Mouse (Mus musculus) left cerebral cortex, adult 18-20 months (tissue): Measurements from ENCODE around the gene Gm11168. TPM values are rescaled to one million over a fixed set of nuclear protein-coding genes. Genes with fewer than 3 reads are reported as not detected.
"Not testable (repeated sequence)": the region's sequence is repeated elsewhere in the genome, so short reads cannot be mapped to it uniquely, and the experiment has no call there.

Experiments used
- DNase-seq, 2 experiments: peaks; one replicate each; pipeline ENCODE4 v3.0.0; 2021 to 2022; ENCODE audit warnings: low spot score in 2 of 2, mixed read lengths in 1 of 2
- microRNA-seq, 2 experiments: library from miRNA; unstranded; fragments of <30 nt; microRNA quantifications; one replicate each; pipeline ENCODE4 v1.2.0; 2021
- total RNA-seq, 2 experiments: library from RNA; stranded (reverse); gene quantifications; 2 replicates each; pipeline ENCODE4 v1.2.3; 2021

Gm11168 gene
- total RNA-seq, 2 experiments from 2014 or later, result not detected

DNA sequence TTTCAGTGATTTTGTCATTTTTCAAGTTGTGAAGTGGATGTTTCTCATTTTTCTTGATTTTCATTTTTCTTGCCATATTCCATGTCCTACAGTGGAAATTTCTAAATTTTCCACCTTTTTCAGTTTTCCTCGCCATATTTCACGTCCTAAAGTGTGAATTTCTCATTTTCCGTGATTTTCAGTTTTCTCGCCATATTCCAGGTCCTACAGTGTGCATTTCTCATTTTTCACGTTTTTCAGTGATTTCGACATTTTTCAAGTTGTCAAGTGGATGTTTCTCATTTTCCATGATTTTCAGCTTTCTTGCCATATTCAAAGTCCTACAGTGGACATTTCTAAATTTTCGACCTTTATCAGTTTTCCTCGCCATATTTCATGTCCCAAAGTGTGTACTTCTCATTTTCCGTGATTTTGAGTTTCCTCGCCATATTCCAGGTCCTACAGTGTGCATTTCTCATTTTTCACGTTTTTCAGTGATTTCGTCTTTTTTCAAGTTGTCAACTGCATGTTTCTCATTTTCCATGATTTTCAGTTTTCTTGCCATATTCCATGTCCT, 21.8 kb downstream of the Gm11168 start, which contains the start of gene Gm10717:
TSS of gene Gm10717 (plus strand) at position 506 of the 556 bp plus-strand sequence.
- DNase-seq, result peak; percentile 31 to 45

DNA sequence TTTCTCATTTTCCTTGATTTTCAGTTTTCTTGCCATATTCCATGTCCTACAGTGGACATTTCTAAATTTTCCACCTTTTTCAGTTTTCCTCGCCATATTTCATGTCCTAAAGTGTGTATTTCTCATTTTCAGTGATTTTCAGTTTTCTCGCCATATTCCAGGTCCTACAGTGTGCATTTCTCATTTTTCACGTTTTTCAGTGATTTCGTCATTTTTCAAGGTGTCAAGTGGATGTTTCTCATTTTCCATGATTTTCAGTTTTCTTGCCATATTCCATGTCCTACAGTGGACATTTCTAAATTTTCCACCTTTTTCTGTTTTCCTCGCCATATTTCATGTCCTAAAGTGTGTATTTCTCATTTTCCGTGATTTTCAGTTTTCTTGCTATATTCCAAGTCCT, 22.5 kb downstream of the Gm11168 start:
- peak; percentile 63 to 75 for DNase-seq

DNA sequence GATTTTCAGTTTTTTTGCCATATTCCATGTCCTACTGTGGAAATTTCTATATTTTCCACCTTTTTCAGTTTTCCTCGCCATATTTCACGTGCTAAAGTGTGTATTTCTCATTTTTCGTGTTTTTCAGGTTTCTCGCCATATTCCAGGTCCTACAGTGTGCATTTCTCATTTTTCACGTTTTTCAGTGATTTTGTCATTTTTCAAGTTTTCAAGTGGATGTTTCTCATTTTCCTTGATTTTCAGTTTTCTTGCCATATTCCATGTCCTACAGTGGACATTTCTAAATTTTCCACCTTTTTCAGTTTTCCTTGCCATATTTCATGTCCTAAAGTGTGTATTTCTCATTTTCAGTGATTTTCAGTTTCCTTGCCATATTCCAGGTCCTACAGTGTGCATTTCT, 23.0 kb downstream of the Gm11168 start:
- not testable (repeated sequence) for DNase-seq

DNA sequence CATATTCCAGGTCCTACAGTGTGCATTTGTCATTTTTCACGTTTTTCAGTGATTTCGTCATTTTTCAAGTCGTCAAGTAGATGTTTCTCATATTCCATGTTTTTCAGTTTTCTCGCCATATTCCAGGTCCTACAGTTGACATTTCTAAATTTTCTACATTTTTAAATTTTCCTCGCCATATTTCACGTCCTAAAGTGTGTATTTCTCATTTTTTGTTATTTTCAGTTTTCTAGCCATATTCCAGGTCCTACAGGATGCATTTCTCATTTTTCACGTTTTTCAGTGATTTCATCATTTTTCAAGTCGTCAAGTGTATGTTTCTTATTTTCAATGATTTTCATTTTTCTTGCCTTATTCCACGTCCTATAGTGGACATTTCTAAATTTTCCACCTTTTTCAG, 23.6 kb downstream of the Gm11168 start:
- DNase-seq, result not testable (repeated sequence)

DNA sequence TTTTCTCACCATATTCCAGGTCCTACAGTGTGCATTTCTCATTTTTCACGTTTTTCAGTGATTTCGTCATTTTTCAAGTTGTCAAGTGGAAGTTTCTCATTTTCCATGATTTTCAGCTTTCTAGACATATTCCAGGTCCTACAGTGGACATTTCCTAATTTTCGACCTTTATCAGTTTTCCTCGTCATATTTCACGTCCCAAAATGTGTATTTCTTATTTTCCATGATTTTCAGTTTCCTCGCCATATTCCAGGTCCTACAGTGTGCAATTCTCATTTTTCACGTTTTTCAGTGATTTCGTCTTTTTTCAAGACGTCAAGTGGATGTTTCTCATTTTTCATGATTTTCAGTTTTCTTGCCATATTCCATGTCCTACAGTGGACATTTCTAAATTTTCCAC, 24.1 kb downstream of the Gm11168 start:
- not testable (repeated sequence) for DNase-seq

DNA sequence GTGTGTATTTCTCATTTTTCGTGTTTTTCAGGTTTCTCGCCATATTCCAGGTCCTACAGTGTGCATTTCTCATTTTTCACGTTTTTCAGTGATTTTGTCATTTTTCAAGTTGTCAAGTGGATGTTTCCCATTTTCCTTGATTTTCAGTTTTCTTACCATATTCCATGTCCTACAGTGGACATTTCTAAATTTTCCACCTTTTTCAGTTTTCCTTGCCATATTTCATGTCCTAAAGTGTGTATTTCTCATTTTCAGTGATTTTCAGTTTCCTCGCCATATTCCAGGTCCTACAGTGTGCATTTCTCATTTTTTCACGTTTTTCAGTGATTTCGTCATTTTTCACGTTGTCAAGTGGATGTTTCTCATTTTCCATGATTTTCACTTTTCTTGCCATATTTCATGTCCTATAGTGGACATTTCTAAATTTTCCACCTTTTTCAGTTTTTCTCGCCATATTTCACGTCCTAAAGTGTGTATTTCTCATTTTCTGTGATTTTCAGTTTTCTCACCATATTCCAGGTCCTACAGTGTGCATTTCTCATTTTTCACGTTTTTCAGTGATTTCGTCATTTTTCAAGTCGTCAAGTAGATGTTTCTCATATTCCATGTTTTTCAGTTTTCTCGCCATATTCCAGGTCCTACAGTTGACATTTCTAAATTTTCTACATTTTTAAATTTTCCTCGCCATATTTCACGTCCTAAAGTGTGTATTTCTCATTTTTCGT, 26.3 kb downstream of the Gm11168 start:
- peak in 1 of 2 experiments; percentile 4 for DNase-seq

DNA sequence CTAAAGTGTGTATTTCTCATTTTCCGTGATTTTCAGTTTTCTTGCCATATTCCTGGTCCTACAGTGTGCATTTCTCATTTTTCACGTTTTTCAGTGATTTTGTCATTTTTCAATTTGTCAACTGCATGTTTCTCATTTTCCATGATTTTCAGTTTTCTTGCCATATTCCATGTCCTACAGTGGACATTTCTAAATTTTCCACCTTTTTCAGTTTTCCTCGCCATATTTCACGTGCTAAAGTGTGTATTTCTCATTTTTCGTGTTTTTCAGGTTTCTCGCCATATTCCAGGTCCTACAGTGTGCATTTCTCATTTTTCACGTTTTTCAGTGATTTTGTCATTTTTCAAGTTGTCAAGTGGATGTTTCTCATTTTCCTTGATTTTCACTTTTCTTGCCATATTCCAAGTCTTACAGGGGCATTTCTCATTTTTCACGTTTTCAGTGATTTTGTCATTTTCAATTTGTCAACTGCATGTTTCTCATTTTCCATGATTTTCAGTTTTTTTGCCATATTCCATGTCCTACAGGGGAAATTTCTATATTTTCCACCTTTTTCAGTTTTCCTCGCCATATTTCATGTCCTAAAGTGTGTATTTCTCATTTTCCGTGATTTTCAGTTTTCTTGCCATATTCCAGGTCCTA, 27.7 kb downstream of the Gm11168 start:
- DNase-seq, result not testable (repeated sequence)

DNA sequence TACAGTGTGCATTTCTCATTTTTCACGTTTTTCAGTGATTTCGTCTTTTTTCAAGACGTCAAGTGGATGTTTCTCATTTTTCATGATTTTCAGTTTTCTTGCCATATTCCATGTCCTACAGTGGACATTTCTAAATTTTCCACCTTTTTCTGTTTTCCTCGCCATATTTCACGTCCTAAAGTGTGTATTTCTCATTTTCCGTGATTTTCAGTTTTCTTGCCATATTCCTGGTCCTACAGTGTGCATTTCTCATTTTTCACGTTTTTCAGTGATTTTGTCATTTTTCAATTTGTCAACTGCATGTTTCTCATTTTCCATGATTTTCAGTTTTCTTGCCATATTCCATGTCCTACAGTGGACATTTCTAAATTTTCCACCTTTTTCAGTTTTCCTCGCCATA, 31.2 kb downstream of the Gm11168 start, which contains the start of gene Gm17535:
TSS of gene Gm17535 (plus strand) at position 301 of the 400 bp plus-strand sequence.
- DNase-seq, result not testable (repeated sequence)

DNA sequence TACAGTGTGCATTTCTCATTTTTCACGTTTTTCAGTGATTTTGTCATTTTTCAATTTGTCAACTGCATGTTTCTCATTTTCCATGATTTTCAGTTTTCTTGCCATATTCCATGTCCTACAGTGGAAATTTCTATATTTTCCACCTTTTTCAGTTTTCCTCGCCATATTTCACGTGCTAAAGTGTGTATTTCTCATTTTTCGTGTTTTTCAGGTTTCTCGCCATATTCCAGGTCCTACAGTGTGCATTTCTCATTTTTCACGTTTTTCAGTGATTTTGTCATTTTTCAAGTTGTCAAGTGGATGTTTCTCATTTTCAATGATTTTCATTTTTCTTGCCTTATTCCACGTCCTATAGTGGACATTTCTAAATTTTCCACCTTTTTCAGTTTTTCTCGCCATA, 33.4 kb downstream of the Gm11168 start, which contains the start of gene Gm10715:
TSS of gene Gm10715 (plus strand) at position 301 of the 400 bp plus-strand sequence.
- DNase-seq, result not testable (repeated sequence)

DNA sequence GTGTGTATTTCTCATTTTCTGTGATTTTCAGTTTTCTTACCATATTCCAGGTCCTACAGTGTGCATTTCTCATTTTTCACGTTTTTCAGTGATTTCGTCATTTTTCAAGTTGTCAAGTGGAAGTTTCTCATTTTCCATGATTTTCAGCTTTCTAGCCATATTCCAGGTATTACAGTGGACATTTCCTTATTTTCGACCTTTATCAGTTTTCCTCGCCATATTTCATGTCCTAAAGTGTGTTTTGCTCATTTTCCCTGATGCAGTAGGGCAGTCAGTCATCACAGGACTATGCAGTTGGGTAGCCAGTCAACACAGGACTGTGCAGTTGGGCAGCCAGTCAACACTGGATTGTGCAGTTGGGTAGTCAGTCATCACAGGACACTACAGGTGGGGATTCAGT, 35.0 kb downstream of the Gm11168 start:
- DNase-seq, result not testable (repeated sequence)

Small RNA genes within 50 kb of the gene (microRNA-seq; reads per million reads assigned to microRNA genes)
- gene Mir101c, result 0 reads per million in 2 experiments

Other genes with a start within 250 kb of the Gm11168 start
- gene Gm10722, start 2.4 kb upstream of the Gm11168 start, total RNA-seq, result not detected
- gene Gm10721, start 9.8 kb downstream of the Gm11168 start, total RNA-seq, result not detected
- not detected for gene Gm10720, start 12.3 kb downstream of the Gm11168 start, total RNA-seq
- under 1 TPM in 1 of 2 experiments, not detected in 1; 0.54 TPM for gene Gm10719, start 14.1 kb downstream of the Gm11168 start, total RNA-seq
- under 1 TPM in 1 of 2 experiments, not detected in 1; 0.89 TPM for gene Gm10718, start 20.2 kb downstream of the Gm11168 start, total RNA-seq
- not detected for gene Gm10717, start 22.1 kb downstream of the Gm11168 start, total RNA-seq
- not detected for gene Gm17535, start 31.3 kb downstream of the Gm11168 start, total RNA-seq
- not detected for gene Gm10715, start 33.5 kb downstream of the Gm11168 start, total RNA-seq